Mouse (Mus musculus): ENCODE results near the gene Cpsf4l. TPM values are rescaled to one million over a fixed set of nuclear protein-coding genes. Genes with fewer than 3 reads are reported as not detected.

The Cpsf4l gene
- polyA plus RNA-seq, 1 experiment from 2014 or later: not detected

- Histone ChIP-seq H3K4me2 (peak overlapping the region; percentile 98), H3K4me3 (replicated peaks) (peak overlapping the region; percentile 81), H3K36me3 (peaks cover 23% of the 10 kb centered on the region), H3K9me3 (replicated peaks) (no peaks in the 10 kb centered on the region), H3K9ac (peak overlapping the region; percentile 90), H3K27me3 (no peaks in the 10 kb centered on the region), H3K4me1 (replicated peaks) (peaks cover 70% of the 10 kb centered on the region), H3K27ac (peak overlapping the region; percentile 96)
- ATAC-seq (ENCODE audit: low read depth): peak; percentile 7; the same call in 1 of the 2 replicates
- DNase-seq: peak; percentile 53
- 11% methylated on average over 21 of the region's 21 CpGs for WGBS (ENCODE audit: insufficient replicate concordance)
These were observed 39.1 kb upstream of the Cpsf4l start for GRCm38 (mm10) chr11:113748797-113749521.

GRCm38 (mm10) chr11:113747725-113748380 is 38.0 kb upstream of the Cpsf4l start:
- H3K27me3 ChIP-seq: no peaks in the 10 kb centered on the region
- DNase-seq (no peak), ATAC-seq (ENCODE audit: low read depth) (no peak)
- H3K9ac ChIP-seq: peak overlapping the region; percentile 90
- peak overlapping the region; percentile 98 for H3K4me2 ChIP-seq
- H3K9me3 ChIP-seq (replicated peaks): peaks cover 9% of the 10 kb centered on the region
- peaks cover 66% of the 10 kb centered on the region for H3K4me1 ChIP-seq (replicated peaks)
- 72% methylated on average over 11 of the region's 11 CpGs for WGBS (ENCODE audit: insufficient replicate concordance)
- peak overlapping the region; percentile 81 for H3K4me3 ChIP-seq (replicated peaks)
- peak overlapping the region; percentile 96 for H3K27ac ChIP-seq
- H3K36me3 ChIP-seq: peaks cover 32% of the 10 kb centered on the region

- Histone ChIP-seq H3K9me3 (replicated peaks) (peaks cover 10% of the 10 kb centered on the region), H3K4me2 (peak overlapping the region; percentile 98), H3K27ac (peak overlapping the region; percentile 96), H3K9ac (peak overlapping the region; percentile 90), H3K27me3 (no peaks in the 10 kb centered on the region), H3K4me1 (replicated peaks) (peaks cover 59% of the 10 kb centered on the region), H3K36me3 (peaks cover 40% of the 10 kb centered on the region), H3K4me3 (replicated peaks) (peak overlapping the region; percentile 81)
- WGBS (ENCODE audit: insufficient replicate concordance): 26% methylated on average over 16 of the region's 16 CpGs
- ATAC-seq (ENCODE audit: low read depth): no peak
- DNase-seq: no peak
These were observed 37.2 kb upstream of the Cpsf4l start for GRCm38 (mm10) chr11:113747056-113747455.

GRCm38 (mm10) chr11:113745961-113746360 is 36.1 kb upstream of the Cpsf4l start:
- no peak overlapping the region for H3K4me3 ChIP-seq (replicated peaks)
- H3K9me3 ChIP-seq (replicated peaks): peaks cover 10% of the 10 kb centered on the region
- no peaks in the 10 kb centered on the region for H3K27me3 ChIP-seq
- peaks cover 58% of the 10 kb centered on the region for H3K4me1 ChIP-seq (replicated peaks)
- H3K36me3 ChIP-seq: peaks cover 47% of the 10 kb centered on the region
- H3K9ac ChIP-seq: 0 out of 2 replicates have a peak overlapping the region, but pooled peaks have one; percentile 1
- DNase-seq (no peak), ATAC-seq (ENCODE audit: low read depth) (no peak)
- 61% methylated on average over 4 of the region's 4 CpGs for WGBS (ENCODE audit: insufficient replicate concordance)
- H3K4me2 ChIP-seq: no peak overlapping the region
- no peak overlapping the region for H3K27ac ChIP-seq

- no peak for DNase-seq
- WGBS (ENCODE audit: insufficient replicate concordance): 82% methylated on average over 1 of the region's 1 CpGs
- peaks cover 59% of the 10 kb centered on the region for H3K4me1 ChIP-seq (replicated peaks)
These were observed 33.2 kb upstream of the Cpsf4l start for GRCm38 (mm10) chr11:113742998-113743397.

GRCm38 (mm10) chr11:113740100-113740499 is 30.3 kb upstream of the Cpsf4l start:
- H3K4me2 ChIP-seq: no peak overlapping the region
- peaks cover 51% of the 10 kb centered on the region for H3K36me3 ChIP-seq
- H3K27me3 ChIP-seq: no peaks in the 10 kb centered on the region
- no peak overlapping the region for H3K27ac ChIP-seq
- WGBS (ENCODE audit: insufficient replicate concordance): 72% methylated on average over 7 of the region's 7 CpGs
- no peak for ATAC-seq (ENCODE audit: low read depth)
- no peak overlapping the region for H3K4me3 ChIP-seq (replicated peaks)
- no peak overlapping the region; the same call in 1 of the 2 replicates for H3K9ac ChIP-seq
- DNase-seq: no peak
- H3K4me1 ChIP-seq (replicated peaks): peaks cover 59% of the 10 kb centered on the region
- peaks cover 10% of the 10 kb centered on the region for H3K9me3 ChIP-seq (replicated peaks)

More at GRCm38 (mm10) chr11:113742998-113743397, 33.2 kb upstream of the Cpsf4l start:
- H3K9me3 ChIP-seq (replicated peaks): peaks cover 10% of the 10 kb centered on the region
- no peak overlapping the region for H3K27ac ChIP-seq
- H3K9ac ChIP-seq: no peak overlapping the region
- ATAC-seq (ENCODE audit: low read depth): no peak
- no peaks in the 10 kb centered on the region for H3K27me3 ChIP-seq
- no peak overlapping the region for H3K4me2 ChIP-seq
- peaks cover 62% of the 10 kb centered on the region for H3K36me3 ChIP-seq
- H3K4me3 ChIP-seq (replicated peaks): no peak overlapping the region

GRCm38 (mm10) chr11:113739213-113739612 is 29.4 kb upstream of the Cpsf4l start:
- Histone ChIP-seq H3K4me3 (replicated peaks) (no peak overlapping the region), H3K27ac (no peak overlapping the region), H3K4me2 (no peak overlapping the region), H3K9ac (no peak overlapping the region), H3K27me3 (no peaks in the 10 kb centered on the region), H3K4me1 (replicated peaks) (peaks cover 67% of the 10 kb centered on the region), H3K9me3 (replicated peaks) (peaks cover 10% of the 10 kb centered on the region), H3K36me3 (peaks cover 47% of the 10 kb centered on the region)
- 74% methylated on average over 8 of the region's 8 CpGs for WGBS (ENCODE audit: insufficient replicate concordance)
- no peak for ATAC-seq (ENCODE audit: low read depth)
- DNase-seq: no peak

GRCm38 (mm10) chr11:113737912-113738311 is 28.1 kb upstream of the Cpsf4l start:
- Histone ChIP-seq H3K27ac (no peak overlapping the region), H3K27me3 (no peaks in the 10 kb centered on the region), H3K4me2 (no peak overlapping the region), H3K9me3 (replicated peaks) (peaks cover 2% of the 10 kb centered on the region), H3K4me1 (replicated peaks) (peaks cover 80% of the 10 kb centered on the region), H3K36me3 (peaks cover 36% of the 10 kb centered on the region), H3K9ac (no peak overlapping the region), H3K4me3 (replicated peaks) (no peak overlapping the region)
- WGBS (ENCODE audit: insufficient replicate concordance): 56% methylated on average over 8 of the region's 8 CpGs
- no peak for ATAC-seq (ENCODE audit: low read depth)
- no peak for DNase-seq

- WGBS (ENCODE audit: insufficient replicate concordance): 73% methylated on average over 3 of the region's 3 CpGs
- Histone ChIP-seq H3K27ac (no peak overlapping the region), H3K36me3 (peaks cover 32% of the 10 kb centered on the region), H3K4me1 (replicated peaks) (peaks cover 84% of the 10 kb centered on the region), H3K9ac (no peak overlapping the region), H3K4me2 (no peak overlapping the region), H3K9me3 (replicated peaks) (no peaks in the 10 kb centered on the region), H3K27me3 (no peaks in the 10 kb centered on the region), H3K4me3 (replicated peaks) (no peak overlapping the region)
- no peak for DNase-seq
- ATAC-seq (ENCODE audit: low read depth): no peak
These were observed 27.7 kb upstream of the Cpsf4l start for GRCm38 (mm10) chr11:113737553-113737854.

GRCm38 (mm10) chr11:113736848-113737552 is 27.2 kb upstream of the Cpsf4l start:
- DNase-seq: no peak
- Histone ChIP-seq H3K9ac (no peak overlapping the region), H3K27me3 (no peaks in the 10 kb centered on the region), H3K4me2 (0 out of 2 replicates have a peak overlapping the region, but pooled peaks have one; percentile 15), H3K9me3 (replicated peaks) (no peaks in the 10 kb centered on the region), H3K4me3 (replicated peaks) (no peak overlapping the region), H3K27ac (no peak overlapping the region; the same call in 1 of the 2 replicates), H3K4me1 (replicated peaks) (peaks cover 89% of the 10 kb centered on the region), H3K36me3 (peaks cover 27% of the 10 kb centered on the region)
- ATAC-seq (ENCODE audit: low read depth): peak; percentile 64
- WGBS (ENCODE audit: insufficient replicate concordance): 80% methylated on average over 11 of the region's 11 CpGs

GRCm38 (mm10) chr11:113735151-113735550 is 25.3 kb upstream of the Cpsf4l start:
- Histone ChIP-seq H3K27ac (peak overlapping the region; percentile 72; the same call in 1 of the 2 replicates), H3K27me3 (no peaks in the 10 kb centered on the region), H3K9me3 (replicated peaks) (no peaks in the 10 kb centered on the region), H3K4me2 (no peak overlapping the region), H3K4me3 (replicated peaks) (no peak overlapping the region), H3K36me3 (peaks cover 15% of the 10 kb centered on the region; the same call in 1 of the 2 replicates), H3K4me1 (replicated peaks) (peaks cover 96% of the 10 kb centered on the region), H3K9ac (0 out of 2 replicates have a peak overlapping the region, but pooled peaks have one; percentile 17)
- ATAC-seq (ENCODE audit: low read depth) (no peak), DNase-seq (no peak)
- WGBS (ENCODE audit: insufficient replicate concordance): 78% methylated on average over 6 of the region's 6 CpGs

All from liver, embryonic 13.5 days (tissue).